Mouse (Mus musculus): ENCODE data around the gene Akna. TPM values are rescaled to one million over a fixed set of nuclear protein-coding genes. Genes with fewer than 3 reads are reported as not detected.

Gene Akna
- polyA plus RNA-seq, 1 experiment, result 5.6 TPM

GRCm38 (mm10) chr4:63389121-63389886 lies 13.8 kb downstream of the Akna start:
- no peak overlapping the region for H3K4me2 ChIP-seq (ENCODE audit: low read depth)
- H3K4me3 ChIP-seq, result no peak overlapping the region
- H3K36me3 ChIP-seq (ENCODE audit: control insufficient read depth, insufficient read depth), result peaks cover 13% of the 10 kb centered on the region
- TF ChIP-seq MAX (IDR thresholded peaks at IDR 0.05; ENCODE audit: low read depth), result no peak
- TF ChIP-seq POLR2A (IDR thresholded peaks at IDR 0.05; ENCODE audit: insufficient read length, low read depth), result no peak
- no peak for TF ChIP-seq MYOG (IDR thresholded peaks at IDR 0.05; ENCODE audit: control insufficient read depth in 1 of 3, insufficient read depth in 1 of 3, insufficient read length in 2 of 3, low read depth in 2 of 3)
- no peak for TF ChIP-seq TCF12 (IDR thresholded peaks at IDR 0.05; ENCODE audit: insufficient read depth, poor library complexity, severe bottlenecking)
- TF ChIP-seq POLR2AphosphoS2 (IDR thresholded peaks at IDR 0.05; ENCODE audit: insufficient read length, low read depth), result no peak
- TF ChIP-seq CEBPB (IDR thresholded peaks at IDR 0.05; ENCODE audit: insufficient read depth, poor library complexity, severe bottlenecking), result no peak
- TF ChIP-seq MYOD1 (IDR thresholded peaks at IDR 0.05; ENCODE audit: control insufficient read depth in 1 of 3, insufficient read length in 2 of 3, low read depth in 2 of 3), result no peak
- TF ChIP-seq SRF (IDR thresholded peaks at IDR 0.05; ENCODE audit: control insufficient read depth, insufficient read length, low read depth), result no peak
- TF ChIP-seq REST (IDR thresholded peaks at IDR 0.05; ENCODE audit: insufficient read depth, insufficient read length), result no peak
- no peak for TF ChIP-seq TCF3 (IDR thresholded peaks at IDR 0.05; ENCODE audit: insufficient read length, low read depth)
- no peak for TF ChIP-seq E2F4 (IDR thresholded peaks at IDR 0.05; ENCODE audit: insufficient read depth)
- no peak for TF ChIP-seq USF1 (IDR thresholded peaks at IDR 0.05; ENCODE audit: low read depth)
- no peak overlapping the region for H3ac ChIP-seq (ENCODE audit: control insufficient read depth, insufficient read length)
- H3K79me2 ChIP-seq (ENCODE audit: control insufficient read depth, insufficient read depth), result no peaks in the 10 kb centered on the region
- no peaks in the 10 kb centered on the region for H3K27me3 ChIP-seq (ENCODE audit: control insufficient read depth, insufficient read depth, insufficient read length)

GRCm38 (mm10) chr4:63388029-63388428 lies 15.1 kb downstream of the Akna start:
- no peak overlapping the region for H3ac ChIP-seq (ENCODE audit: control insufficient read depth, insufficient read length)
- no peak overlapping the region for H3K4me2 ChIP-seq (ENCODE audit: low read depth)
- H3K36me3 ChIP-seq (ENCODE audit: control insufficient read depth, insufficient read depth), result peaks cover 11% of the 10 kb centered on the region
- TF ChIP-seq POLR2A (IDR thresholded peaks at IDR 0.05; ENCODE audit: insufficient read length, low read depth), result no peak
- TF ChIP-seq MAX (IDR thresholded peaks at IDR 0.05; ENCODE audit: low read depth), result no peak
- no peak for TF ChIP-seq POLR2AphosphoS2 (IDR thresholded peaks at IDR 0.05; ENCODE audit: insufficient read length, low read depth)
- TF ChIP-seq MYOD1 (IDR thresholded peaks at IDR 0.05; ENCODE audit: control insufficient read depth in 1 of 3, insufficient read length in 2 of 3, low read depth in 2 of 3), result no peak
- TF ChIP-seq SRF (IDR thresholded peaks at IDR 0.05; ENCODE audit: control insufficient read depth, insufficient read length, low read depth), result no peak
- no peak for TF ChIP-seq TCF3 (IDR thresholded peaks at IDR 0.05; ENCODE audit: insufficient read length, low read depth)
- TF ChIP-seq USF1 (IDR thresholded peaks at IDR 0.05; ENCODE audit: low read depth), result no peak
- TF ChIP-seq REST (IDR thresholded peaks at IDR 0.05; ENCODE audit: insufficient read depth, insufficient read length), result no peak
- TF ChIP-seq MYOG (IDR thresholded peaks at IDR 0.05; ENCODE audit: control insufficient read depth in 1 of 3, insufficient read depth in 1 of 3, insufficient read length in 2 of 3, low read depth in 2 of 3), result no peak
- no peak for TF ChIP-seq CEBPB (IDR thresholded peaks at IDR 0.05; ENCODE audit: insufficient read depth, poor library complexity, severe bottlenecking)
- TF ChIP-seq E2F4 (IDR thresholded peaks at IDR 0.05; ENCODE audit: insufficient read depth), result no peak
- no peak for TF ChIP-seq TCF12 (IDR thresholded peaks at IDR 0.05; ENCODE audit: insufficient read depth, poor library complexity, severe bottlenecking)
- H3K27me3 ChIP-seq (ENCODE audit: control insufficient read depth, insufficient read depth, insufficient read length), result no peaks in the 10 kb centered on the region
- no peak overlapping the region for H3K4me3 ChIP-seq
- H3K79me2 ChIP-seq (ENCODE audit: control insufficient read depth, insufficient read depth), result no peaks in the 10 kb centered on the region

GRCm38 (mm10) chr4:63385784-63386183 lies 17.4 kb downstream of the Akna start:
- H3K36me3 ChIP-seq (ENCODE audit: control insufficient read depth, insufficient read depth), result peaks cover 20% of the 10 kb centered on the region
- TF ChIP-seq TCF3 (IDR thresholded peaks at IDR 0.05; ENCODE audit: insufficient read length, low read depth) (no peak), MAX (IDR thresholded peaks at IDR 0.05; ENCODE audit: low read depth) (no peak), MYOD1 (IDR thresholded peaks at IDR 0.05; ENCODE audit: control insufficient read depth in 1 of 3, insufficient read length in 2 of 3, low read depth in 2 of 3) (no peak), CEBPB (IDR thresholded peaks at IDR 0.05; ENCODE audit: insufficient read depth, poor library complexity, severe bottlenecking) (no peak), POLR2AphosphoS2 (IDR thresholded peaks at IDR 0.05; ENCODE audit: insufficient read length, low read depth) (no peak), E2F4 (IDR thresholded peaks at IDR 0.05; ENCODE audit: insufficient read depth) (no peak), USF1 (IDR thresholded peaks at IDR 0.05; ENCODE audit: low read depth) (no peak), MYOG (IDR thresholded peaks at IDR 0.05; ENCODE audit: control insufficient read depth in 1 of 3, insufficient read depth in 1 of 3, insufficient read length in 2 of 3, low read depth in 2 of 3) (no peak), POLR2A (IDR thresholded peaks at IDR 0.05; ENCODE audit: insufficient read length, low read depth) (no peak), REST (IDR thresholded peaks at IDR 0.05; ENCODE audit: insufficient read depth, insufficient read length) (no peak)
- no peak overlapping the region for H3K4me3 ChIP-seq
- H3K27me3 ChIP-seq (ENCODE audit: control insufficient read depth, insufficient read depth, insufficient read length), result no peaks in the 10 kb centered on the region
- H3K4me2 ChIP-seq (ENCODE audit: low read depth), result no peak overlapping the region
- H3K79me2 ChIP-seq (ENCODE audit: control insufficient read depth, insufficient read depth), result no peaks in the 10 kb centered on the region
- no peak overlapping the region for H3ac ChIP-seq (ENCODE audit: control insufficient read depth, insufficient read length)

GRCm38 (mm10) chr4:63385253-63385652 lies 17.9 kb downstream of the Akna start:
- Histone ChIP-seq H3K27me3 (ENCODE audit: control insufficient read depth, insufficient read depth, insufficient read length) (no peaks in the 10 kb centered on the region), H3ac (ENCODE audit: control insufficient read depth, insufficient read length) (no peak overlapping the region), H3K36me3 (ENCODE audit: control insufficient read depth, insufficient read depth) (peaks cover 25% of the 10 kb centered on the region), H3K4me2 (ENCODE audit: low read depth) (no peak overlapping the region), H3K4me3 (no peak overlapping the region), H3K79me2 (ENCODE audit: control insufficient read depth, insufficient read depth) (no peaks in the 10 kb centered on the region)
- TF ChIP-seq TCF3 (IDR thresholded peaks at IDR 0.05; ENCODE audit: insufficient read length, low read depth) (no peak), CEBPB (IDR thresholded peaks at IDR 0.05; ENCODE audit: insufficient read depth, poor library complexity, severe bottlenecking) (no peak), MAX (IDR thresholded peaks at IDR 0.05; ENCODE audit: low read depth) (no peak), POLR2A (IDR thresholded peaks at IDR 0.05; ENCODE audit: insufficient read length, low read depth) (no peak)
